Mouse (Mus musculus) spleen, postnatal 10 days (tissue): ENCODE data around the gene Tiprl.

Experiments
- DNase-seq, 2 experiments: peaks; one replicate each; pipeline ENCODE4 v3.0.0; 2021 to 2022; ENCODE audit warnings: low spot score in 2 of 2

Gene Tiprl

DNA sequence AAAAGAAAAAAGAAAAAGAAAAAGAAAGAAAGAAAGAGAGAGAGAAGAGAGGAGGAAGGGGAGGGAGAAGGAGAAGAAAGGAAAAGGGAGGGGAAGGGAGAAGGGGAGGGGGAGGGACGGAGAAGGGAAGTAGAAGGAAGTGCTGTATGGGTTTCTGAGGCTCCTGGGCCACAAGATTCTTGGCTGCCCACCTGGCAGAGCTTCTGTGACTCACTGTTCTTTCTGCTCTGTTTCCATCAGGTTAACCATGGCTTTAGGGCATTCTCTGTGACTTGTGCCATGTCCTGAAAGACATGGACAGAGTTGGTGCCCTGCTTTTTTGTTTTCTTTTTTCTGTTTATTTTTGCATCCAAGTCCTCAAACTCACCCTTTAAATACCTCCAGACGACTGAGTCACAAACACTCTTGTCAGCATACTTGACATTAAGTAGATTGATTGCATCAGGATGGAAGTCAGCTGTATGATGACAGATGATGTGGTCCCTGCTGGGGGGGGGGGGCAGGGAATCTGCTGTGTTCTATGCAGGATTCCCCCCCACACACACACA is 33.2 kb downstream of the Tiprl start:
- DNase-seq: no peak

DNA sequence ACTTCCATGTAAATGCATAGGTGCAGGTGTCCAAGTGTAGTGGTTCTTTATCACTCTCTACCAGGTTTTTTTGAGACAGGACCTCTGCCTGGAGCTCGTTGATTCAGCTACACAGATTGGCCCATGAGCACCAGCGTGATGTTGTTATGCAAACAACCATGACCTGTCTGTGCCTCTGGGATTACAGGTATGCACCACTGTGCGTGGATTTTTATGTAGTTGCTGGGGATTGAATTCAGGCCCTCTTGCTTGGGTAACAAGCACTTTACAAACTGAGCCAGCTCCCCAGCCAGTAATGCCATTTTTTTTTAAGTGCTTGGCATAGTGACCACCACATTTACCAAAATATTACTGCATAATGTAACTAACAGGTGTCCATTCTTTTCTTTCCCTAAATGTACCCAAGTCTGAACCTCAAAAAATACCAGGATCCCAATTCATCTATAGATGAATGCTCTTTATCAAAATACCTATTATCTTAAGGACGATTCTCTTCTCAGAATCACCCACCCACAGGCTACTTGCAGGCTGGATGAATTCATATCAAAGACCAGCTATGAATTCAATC is 35.3 kb downstream of the Tiprl start:
- DNase-seq: no peak

DNA sequence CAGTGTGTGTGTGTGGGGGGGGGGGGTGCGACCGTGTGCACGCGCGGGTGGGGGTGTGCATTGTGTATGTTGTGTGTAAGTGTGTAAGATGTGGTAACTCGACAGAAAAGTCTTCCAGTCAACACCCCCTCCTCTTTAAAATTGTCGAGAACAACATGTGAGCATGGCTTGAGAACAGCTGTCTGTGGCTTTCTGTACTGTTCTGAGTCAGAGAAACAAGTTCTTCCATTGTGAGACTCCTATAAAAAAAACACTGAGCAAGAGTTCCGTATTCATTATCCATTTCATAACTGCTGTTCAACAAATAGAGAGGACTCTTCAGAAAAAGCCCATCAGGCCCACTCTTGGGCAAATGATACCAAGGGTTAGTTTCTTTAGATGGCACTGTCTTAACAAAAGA is 36.0 kb downstream of the Tiprl start:
- no peak for DNase-seq

DNA sequence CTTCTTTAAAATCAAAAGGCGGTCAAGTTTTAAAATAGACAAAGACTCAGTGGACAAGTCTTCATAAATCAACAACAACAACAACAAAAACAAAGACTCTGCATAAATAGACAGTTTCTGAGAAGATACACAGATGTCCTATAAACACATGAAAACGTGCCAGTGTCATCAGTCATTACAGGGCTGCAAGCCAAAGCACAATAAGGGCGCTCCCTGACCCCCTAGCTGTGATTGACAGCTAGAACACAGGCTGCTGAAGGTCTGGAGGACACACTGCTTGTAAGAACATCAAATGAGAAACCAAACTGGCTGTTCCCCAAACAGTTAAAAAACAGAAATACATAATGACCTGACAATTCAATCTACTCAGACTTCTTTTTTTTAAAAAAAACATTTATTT is 37.2 kb downstream of the Tiprl start:
- DNase-seq: no peak

DNA sequence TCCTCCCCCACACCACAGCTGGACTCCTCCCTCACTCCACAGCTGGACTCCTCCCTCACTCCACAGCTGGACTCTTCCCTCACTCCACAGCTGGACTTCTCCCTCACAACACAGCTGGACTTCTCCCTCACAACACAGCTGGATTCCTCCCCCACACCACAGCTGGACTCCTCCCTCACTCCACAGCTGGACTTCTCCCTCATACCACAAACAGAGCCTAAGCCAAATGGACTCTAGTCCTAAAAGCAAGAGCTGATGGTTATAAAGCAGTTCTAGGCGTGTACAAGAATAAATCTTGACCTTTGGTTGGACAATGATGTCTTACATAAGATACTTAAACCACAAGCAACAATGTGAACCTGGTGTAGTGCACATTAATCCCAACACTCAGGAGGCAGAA is 37.8 kb downstream of the Tiprl start:
- DNase-seq: no peak

DNA sequence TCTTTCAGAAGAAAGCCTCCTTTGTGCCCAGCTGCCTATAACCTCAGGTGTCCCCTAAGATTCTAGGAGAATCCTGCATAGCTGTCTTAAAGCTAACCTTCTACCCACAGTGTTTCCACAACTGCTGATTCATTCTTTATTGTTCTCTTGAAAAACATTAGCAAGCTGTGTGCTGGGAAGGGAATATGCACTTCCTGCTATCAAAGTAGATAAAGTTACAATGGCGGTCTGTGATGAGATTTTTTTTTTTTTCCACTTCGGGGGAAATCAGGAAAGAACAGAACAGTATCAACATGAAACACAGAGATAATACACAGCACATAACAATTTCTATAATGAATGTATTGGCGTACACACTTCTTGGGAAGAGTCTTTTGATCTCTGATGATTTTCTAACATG is 38.9 kb downstream of the Tiprl start:
- no peak for DNase-seq

DNA sequence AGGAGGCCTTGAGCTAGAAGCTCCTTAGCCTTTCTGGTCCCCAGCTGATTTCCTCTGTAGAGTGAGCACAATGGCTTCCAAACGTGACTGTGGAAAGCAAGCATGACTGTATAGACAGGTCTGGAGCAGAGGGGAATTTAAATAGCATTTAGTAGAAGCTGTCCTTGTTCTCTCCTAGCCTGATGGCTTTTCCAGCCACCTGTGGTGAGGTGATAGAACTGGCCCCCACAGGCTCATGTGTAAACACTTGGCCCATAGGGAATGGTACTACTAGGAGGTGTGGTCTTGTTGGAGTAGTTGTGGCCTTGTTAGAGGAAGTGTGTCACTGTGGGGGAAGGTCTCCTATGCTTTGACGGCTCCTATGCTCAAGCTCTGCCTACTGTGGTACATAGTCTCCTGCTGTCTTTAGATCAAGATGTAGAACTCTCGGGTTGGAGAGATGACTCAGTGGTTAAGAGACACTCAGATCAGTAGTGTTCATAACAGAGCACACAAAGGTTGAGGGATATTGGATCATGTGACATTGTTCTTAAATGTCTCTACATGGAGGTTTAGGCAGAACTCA is 41.3 kb downstream of the Tiprl start:
- DNase-seq: no peak

DNA sequence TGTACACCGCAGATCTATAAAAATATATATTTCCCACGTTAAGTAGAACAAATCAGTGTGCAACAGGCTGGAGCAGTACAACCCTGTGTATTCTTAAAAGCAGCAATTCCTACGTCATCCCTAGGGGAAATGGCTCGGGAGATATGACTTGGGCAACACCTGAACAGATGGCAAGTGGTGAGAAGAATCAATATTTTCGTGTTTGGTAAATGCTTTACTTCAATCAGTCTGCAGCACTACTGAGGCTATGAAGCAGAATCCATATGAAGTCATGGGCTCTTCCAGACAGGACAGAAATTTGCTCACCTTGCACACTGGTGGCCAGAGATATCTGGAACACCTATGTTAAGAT is 42.2 kb downstream of the Tiprl start:
- no peak for DNase-seq

DNA sequence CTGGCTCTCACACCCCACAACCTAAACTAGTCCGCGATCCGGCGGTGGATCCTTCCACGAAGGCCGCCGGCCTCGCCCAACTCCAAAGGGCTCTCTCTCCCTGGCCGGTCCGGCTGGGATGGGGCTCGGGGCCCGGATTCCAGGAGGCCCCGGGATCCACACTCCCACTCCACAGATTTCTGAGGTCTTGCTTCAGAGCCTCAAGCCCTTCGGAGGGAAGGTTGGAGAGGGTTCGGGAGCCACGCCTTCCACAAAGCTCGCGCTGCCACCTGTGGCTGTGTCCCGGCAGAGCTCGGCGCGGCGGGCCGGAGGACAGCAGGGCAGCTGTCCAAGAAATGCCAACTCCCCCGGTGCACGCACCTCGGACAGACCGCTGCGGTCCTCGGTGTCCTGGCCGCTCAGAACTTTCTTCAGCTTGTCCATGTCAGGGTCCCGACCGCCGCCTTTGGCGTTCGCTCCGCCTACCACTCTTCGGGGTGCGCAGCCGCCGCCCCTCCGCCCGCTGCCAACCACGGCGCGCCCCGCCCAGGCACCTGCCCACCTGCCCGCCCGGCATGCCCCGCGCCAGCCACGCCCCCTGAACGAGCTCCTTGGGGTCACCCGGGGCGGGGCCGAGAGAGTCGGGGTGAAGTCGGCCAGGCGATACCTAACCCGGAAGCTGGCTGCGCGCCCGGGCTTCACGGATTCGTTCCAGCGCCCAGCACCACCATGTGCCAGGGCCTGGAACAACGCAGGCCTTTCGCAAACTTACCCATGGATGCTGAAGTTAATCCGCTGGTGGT is 42.7 kb downstream of the Tiprl start, which contains the start of gene Sft2d2:
Sft2d2 (minus strand) TSS at position 559 of the 782 bp plus-strand sequence.
- peak; percentile 76 to 95 for DNase-seq

DNA sequence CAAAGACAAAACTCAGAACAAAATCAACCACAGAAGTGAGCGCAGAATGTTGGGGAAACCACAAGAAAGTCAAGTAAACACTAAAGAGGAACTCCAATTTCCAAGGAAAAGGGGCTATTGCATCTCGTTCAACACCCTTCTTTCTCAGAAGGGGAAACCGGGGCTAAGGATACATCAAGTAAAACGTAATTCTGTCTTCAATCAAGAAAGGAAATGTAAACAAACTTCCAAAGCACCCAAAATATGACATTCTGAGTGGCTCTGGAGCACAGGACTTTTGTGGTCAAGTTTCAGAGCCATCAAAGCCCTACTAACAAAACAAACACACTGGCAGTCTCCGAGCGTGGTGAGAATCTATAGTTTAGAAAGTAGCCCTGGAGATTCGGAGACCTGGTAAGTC is 43.4 kb downstream of the Tiprl start:
- DNase-seq: no peak

DNA sequence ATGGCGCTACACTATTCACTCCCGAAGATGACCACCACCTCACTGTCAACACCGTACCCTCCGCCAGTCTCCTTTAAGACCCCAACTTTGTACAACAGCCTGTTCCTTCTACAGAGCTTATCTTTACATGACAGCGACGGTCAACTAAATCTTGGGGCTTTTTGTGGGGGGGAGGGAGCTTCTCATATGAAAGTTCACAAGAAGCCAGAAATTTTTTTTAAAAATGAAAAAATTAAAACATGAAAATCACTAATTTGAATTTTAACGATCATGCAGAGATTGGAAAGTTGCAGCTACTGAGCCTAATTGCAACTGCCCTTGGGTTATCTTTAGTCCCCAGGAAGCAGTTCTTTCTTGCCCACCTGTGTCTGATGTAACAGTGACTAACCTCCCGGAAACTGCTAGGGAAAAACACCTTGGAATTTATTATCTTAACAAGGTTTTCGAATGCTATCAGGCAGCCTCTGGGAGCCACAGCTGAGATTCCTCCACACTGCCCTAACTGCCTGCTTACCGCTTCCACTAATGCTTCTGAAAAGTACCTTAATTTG is 44.0 kb downstream of the Tiprl start:
- DNase-seq: no peak

DNA sequence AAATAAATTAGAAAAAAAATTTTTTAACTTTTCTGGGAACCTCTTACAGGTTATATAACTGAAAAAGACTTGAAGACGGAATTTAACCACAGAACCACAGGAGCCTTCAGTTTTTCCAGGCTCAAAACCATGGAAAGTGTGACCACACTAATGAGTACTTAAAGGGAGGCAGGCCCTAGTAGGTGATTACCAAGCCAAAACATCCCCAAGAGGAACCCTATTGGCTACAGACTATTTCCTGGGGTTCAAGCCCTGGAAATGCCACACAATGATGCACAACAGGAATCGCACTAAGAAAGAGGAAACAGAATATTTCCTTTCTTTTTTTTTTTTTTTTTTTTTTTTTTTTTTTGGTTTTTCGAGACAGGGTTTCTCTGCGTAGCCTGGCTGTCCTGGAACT is 44.7 kb downstream of the Tiprl start:
- DNase-seq: no peak

DNA sequence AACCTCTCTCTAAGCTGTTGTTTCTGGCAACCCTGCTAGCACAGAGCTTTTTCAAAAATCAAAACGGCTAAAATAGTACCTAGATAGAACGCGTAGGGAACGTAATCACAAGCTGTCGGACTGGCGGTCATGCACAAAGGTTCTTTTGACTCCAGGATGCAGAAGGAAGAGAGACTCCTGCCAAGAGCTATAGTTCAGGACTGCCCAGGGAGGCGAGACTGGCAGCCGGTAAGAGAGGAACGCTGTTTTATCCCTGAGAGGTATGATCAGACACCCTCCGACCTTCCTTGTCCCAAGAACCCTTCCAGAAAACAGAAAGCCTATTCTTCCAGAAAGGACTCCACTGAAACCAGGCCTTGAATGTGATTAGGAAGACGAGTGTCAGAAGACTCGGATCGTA is 45.2 kb downstream of the Tiprl start:
- DNase-seq: no peak

DNA sequence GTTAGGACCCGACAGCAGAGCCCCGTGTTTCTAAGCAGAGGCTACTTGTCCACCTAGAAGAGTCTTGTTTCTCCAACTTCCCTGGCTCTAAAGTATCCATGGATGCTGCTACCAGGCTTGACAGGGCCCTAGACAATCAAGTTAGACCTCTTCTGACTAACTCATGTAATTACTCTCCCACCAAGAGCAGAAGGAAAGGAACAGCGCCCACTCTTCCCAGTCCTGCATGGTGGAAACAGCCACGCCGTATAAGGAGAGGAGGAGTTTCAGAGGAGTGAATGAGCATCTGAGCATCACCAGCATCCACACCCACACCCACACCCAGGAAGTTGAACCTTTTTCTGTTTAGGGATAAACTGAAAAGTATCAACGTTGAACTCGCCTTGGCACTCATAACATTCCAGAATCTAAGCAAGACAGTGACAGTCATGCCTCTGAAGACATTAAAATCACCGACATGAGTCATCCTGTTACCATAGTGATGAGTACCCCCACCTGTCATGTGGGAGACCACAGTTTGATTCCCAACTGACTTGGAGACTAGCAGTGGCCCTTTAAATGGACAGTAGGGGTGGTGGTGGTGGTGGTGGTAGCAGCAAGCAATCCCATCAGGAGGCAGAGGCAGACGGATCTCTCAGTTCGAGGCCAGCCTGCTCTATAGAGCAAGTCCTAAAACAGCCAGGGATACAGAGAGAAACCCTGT is 46.1 kb downstream of the Tiprl start:
- no peak for DNase-seq

DNA sequence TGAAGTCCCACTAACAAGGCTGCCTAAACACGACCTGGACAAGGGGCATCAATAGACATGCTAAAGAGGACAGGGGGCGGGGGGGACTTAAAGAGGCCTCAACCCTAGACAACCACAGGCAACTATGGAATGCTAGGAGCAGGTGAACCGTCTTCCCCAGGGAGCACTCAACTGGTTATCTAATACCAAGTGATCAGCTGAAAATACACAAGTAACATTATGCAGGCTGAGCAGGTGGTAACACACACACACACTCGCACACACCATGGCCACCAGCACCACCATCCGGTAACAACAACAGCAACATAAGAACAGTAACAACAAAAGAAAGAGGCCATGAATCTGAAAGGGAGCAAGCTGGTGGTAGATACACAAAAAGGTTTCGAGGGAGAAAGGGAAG is 46.7 kb downstream of the Tiprl start:
- no peak for DNase-seq

DNA sequence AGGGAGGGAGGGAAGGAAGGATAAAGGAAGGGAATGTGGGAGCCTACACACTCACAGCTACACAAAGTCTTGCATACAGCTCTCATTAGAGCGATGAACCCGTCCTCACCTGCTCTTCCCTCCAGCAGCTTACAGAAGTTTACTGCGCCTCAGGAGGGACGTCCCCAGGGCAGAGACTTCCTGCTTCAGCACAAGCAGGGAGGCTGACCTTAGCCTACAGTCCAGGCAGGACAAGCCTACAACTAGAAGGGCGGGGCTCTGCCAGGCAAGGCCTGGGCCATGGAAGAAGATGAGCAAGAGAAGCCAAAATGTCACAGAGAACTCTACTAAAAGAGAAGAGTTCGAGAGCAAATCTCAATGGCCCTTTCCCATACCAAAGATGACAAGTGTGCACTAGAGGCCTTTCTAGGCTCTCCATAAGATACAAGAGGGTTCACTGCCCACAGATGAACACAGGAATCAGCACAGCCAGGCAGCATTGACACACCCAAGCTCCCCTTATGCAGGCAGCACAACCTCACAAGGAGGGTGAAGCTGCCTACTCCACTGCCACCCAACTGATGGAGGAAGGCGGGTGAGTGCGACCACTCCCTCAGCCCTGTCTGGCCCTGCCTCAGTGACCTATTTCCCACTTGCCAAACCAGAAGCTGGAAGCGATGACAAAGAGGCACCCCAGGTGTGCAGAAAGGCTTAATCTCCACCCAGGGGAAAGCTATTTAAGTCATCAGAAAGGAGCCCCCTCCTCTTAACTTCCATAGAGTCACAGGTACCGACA is 47.8 kb downstream of the Tiprl start:
- DNase-seq: no peak

DNA sequence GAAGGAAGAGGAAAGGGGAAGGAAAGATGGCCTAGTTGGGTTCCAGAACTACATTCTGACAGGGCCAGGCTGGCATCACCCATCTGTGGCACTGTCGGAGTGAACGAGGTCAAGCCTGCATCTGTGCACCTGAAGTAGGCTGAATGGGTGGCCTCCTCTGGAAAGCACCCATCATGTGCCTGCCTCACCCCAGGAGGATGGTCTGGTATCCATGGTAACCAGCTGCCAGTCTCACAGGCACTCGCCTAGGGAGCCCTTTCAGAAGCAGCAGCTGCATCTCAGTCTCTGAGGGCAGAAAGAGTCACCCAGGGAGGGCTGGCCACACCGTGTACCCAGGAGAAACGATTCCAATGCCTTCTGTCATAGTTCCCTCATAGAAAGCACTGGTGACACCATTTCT is 49.4 kb downstream of the Tiprl start:
- no peak for DNase-seq

DNA sequence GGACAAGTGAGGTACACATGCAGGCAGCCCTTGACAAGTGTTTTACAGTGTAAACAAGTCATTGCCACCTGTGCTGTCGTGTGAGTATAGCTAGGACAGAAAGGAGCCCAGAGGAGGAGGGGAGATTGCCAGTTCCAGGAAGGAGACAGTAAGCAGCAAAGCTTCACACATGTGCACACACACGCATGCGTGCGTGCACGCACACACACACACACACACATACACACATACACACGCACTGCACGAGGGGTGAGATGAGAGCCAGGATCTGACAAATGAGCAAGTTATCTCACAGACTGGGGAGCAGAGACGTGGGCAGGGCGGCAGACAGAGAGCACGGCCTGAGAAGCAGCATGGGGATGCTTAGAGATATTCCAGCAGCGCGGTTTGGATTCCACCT is 50.3 kb downstream of the Tiprl start:
- DNase-seq: no peak

DNA sequence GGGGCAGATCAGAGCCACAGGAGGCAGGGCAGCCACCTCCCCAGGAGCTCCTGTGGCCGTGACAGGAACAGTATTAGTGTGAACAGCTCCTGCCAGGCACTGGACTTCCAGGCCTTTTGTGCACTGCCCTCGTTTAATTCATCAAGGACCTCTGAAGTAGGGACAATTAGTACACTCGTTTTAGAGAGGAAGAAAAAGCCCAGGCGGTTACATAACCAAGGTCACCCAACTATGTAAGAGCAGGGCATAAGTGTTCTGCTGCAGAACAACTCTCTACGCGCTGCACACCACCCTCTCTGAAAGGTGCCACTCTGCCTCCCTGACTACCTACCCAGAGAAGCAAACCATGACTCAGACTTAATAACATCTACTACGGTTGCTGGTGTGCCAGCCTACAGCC is 51.7 kb downstream of the Tiprl start:
- DNase-seq: no peak

DNA sequence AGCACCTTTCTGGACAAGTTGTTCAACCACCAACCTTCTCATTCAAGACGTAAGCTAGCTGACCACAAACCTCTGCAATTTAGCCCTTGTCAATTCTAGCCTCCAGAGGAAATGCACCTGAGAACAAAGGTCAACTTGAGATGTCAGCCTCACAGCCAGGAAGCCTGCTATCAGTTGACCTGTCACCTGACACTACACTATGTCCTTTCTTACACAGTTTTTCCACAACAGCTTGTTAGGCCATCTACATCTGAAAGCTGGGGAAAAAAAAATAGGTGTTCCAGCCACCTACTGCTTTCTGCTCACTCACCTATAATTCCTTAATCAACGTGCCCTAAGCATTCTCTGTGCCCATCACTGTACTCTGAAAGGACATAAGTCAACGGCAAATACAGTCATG is 52.6 kb downstream of the Tiprl start:
- DNase-seq: no peak

DNA sequence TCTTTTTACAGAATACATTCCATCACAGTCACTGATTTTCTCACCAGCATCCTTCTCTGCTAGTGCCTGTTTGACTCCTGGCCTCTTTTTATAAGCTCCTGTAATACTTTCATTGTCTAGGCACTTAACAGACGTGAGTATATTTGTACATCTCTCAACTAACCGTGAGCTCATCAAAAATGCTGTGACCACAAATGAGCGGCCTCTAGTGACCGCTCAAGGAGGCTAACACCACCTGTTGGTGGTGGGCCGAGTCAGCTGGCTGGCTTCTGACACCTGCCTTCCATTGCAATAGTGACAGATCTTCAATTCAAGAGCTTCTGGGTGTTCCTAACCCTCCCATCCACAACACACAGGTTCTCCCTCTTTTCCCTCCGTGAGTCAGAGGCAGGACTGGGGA is 53.4 kb downstream of the Tiprl start:
- no peak for DNase-seq

DNA sequence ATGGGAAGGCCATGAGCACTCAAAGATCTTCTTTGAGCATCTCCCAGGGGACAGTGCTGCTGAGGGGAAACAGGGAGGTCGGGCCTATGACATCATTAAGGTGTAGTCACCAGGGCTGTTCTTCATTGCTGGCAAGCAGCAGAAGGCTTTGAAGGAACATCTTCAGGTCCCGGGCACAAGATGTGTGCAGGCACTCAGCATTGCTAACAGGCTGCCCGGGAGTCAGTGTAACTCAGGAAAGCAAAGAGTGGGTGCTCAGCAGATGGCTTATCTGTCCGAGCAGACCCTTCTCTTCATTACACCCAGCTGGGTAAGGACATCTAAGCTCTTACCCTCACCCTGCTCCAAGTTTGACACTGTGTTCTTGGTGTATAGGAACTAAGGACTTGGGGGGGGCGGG is 57.5 kb downstream of the Tiprl start:
- no peak for DNase-seq
